Mouse (Mus musculus) embryonic fibroblast, embryonic 13.5 days (primary cell): ENCODE data around the gene Tigd3.

ENCODE experiments used
- CTCF ChIP-seq: IDR thresholded peaks from 2 replicates; pipeline ENCODE4 v1.5.1; 2011; ENCODE audit warnings: mild to moderate bottlenecking, control low read depth, low read length, moderate library complexity, borderline replicate concordance; ENCODE audit not compliant: insufficient read depth
- POLR2A ChIP-seq: IDR thresholded peaks from 2 replicates; pipeline ENCODE4 v1.6.1; 2011; ENCODE audit warnings: low read depth, mild to moderate bottlenecking, control low read depth, low read length, moderate library complexity

DNA sequence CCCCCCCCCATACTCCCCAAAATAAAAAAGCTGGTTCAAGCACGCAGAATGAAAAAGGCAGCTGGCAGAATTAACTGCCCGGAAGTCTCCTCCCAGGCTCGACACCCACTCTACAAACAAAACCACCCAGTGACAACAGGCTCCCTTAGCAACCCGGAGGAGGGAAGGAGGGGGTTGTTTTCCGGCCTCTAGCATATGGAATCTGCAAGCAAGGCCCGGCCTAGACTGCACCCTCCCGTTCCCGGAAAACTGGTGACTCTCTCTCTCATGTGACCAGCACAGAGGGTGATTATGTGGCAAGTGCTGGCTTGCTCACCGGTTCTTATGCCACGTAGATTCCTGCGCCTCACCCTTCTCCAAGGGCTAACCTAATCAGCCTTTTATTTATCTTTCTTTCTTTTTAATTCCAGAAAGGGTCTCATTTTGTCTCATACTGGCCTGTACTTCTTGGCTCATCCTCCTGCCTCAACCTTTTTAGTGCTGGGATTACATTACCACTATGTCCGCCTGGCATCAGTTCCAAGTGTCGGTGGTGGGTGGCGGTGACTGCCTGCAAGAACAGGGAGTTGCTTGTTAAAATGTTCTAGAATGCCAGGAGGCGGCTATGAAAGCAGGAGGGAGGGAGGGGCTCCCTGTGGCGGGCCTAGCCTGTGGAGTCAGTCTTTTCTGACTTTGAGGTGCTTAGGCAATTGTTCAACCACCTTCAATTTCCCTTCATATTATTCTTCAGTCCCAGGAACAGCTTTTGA is 47.2 kb downstream of the Tigd3 start:
- TF ChIP-seq CTCF (no peak), POLR2A (peak; percentile 53; the same call in 1 of the 2 replicates)
